Mouse (Mus musculus): ENCODE data around the gene Gdf11.
A peak's percentile ranks its signal among the peaks of the same experiment; 100 is the strongest.

Gene Gdf11

DNA sequence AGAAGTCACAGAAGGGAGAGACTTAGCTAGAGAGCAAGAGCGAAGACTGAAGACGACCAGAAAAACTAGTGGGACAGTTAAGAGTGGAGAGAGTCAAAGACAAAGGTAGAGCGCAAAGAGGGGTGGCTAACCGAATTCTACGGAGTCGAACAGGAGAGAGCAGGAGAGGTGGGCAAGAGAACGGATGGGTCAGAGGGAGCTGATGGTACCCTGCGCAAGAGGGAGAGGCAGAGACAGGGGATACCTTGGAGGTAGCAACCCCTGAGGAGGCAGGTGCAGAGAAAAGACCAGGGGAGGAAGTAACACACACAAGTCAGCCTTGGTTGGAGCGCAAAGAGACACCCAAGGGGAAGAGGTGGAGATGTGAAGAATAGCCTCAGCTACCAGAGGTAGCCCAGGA lies 728 bp upstream of the Gdf11 start:
- no peak for DNase-seq (ENCODE audit: low read depth)

DNA sequence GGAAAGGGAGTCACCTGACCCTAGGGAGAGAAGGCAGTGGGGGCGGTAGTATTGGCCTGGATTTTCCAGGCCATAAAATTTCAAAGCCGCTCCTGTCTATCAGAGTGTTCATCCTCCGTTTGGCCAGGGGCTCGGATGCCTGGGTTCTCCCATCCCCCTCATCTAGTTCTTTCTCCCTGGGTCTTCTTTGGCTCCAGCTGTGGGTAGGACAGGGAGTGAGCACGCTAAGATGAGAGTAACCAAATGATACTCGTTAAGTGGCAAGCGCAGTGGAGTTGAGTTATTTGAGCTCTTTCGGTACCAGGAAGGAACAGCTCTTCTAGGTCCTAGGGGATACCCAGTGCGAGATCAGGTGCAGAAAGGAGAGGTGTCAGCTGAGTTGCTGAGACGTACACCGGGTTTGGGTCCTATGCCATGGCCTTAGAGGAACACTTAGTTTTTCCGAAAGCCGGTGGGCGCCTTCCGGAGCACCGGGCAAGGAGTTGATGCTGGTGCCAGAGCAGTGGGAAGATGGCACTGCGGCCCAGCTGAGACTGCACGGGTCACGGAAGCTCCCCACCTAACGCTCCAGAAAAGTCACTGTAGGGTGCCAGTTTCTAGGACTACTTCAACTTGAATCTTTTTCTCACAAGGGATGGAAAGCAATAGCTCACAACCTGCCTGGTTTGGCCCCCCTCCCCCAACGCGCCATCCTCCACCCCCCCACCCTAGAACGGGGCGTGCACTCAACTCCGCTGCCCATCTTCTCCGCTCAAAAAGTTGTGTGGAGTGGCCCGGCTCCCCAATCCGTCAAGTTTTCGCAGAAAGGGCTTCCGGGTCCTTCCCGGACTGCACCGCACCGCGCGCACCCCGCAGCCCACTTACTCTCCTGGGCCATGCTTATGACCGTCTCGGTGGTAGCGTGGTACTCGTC lies 879 bp downstream of the Gdf11 start:
- DNase-seq (ENCODE audit: low read depth), result no peak

- DNase-seq (ENCODE audit: low read depth), result no peak
Measured at GRCm38 (mm10) chr10:128889846-128890245, 1.7 kb downstream of the Gdf11 start.

DNA sequence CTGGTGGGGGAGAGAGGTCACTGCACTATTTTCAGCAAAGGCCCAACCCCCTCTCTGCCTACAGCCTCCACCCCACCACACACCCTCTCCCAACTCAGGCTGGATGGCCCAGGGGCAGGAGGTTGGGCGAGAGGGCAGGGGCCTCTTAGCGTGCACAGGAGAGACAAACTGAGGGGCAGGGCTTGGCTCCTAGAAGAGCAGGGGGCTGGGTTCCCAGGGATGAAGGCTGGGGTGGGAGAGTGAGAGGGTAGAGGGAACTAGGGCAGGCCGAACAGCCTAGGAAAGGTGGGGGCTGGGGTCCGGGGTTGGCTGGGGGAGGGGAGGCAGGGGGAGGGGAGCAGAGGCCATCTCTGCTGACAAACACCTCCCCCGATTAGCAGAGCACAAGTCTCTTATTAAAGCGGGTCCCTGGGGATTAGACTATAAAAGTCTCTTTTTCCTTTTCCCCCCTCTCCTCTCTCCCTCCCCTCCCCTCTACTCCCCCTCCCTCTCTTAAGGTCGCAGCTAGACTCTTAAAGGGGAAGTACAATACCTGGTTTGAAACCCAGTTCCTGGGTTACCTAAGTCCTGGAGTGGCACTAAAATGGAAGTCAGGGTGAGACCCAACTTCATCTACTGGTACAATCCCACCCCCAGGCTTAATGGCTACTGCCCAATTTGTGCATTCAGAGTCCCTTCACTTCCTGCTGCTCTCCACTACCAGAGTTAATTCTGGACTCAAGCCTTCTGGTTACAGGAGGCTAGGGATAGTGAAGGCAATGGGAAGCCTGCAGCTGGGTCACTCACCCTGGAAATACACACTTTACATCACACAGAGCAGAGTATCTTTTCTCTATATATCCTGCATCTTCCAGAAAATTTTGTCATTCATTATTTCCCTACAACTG lies 2.3 kb downstream of the Gdf11 start:
- DNase-seq (ENCODE audit: low read depth), result no peak

DNA sequence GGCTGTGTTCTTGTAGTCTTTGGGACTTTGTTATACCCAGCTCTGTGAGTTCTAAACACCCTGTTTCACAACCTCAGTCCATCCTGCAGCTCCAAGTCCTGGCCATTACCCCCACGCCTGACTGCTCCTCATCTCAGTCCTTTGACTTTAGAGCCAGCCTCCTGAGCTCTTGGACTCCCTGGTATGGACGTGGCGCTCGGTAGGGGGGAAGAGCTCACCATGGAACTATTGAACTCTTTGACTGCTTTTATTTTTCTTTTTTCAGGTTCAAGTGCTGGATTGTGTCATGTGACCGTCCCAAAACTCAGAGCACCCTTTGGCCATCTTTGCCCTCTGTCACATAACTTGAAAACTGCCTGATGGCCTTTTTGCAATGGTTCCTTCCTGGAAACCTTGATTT lies 9.5 kb downstream of the Gdf11 start:
- no peak for DNase-seq (ENCODE audit: low read depth)

DNA sequence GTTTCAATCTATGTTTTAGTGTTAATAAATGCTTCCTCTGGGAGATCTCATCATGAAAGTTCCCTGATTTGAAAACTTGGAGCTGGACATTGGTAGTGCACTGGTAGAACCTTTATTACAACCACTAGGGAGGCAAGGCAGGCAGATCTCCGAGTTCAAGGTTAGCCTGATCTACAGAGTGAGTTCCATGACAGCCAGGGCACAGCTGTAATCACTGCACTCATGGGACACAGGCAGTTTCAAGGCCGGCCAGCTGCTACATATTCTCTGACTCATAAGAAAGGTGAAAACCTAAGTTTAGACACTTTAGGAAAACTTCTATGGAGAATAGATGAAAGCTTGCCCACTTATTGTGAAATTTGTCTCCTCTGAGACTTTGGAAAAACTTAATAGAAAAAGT lies 12.7 kb downstream of the Gdf11 start:
- no peak for DNase-seq (ENCODE audit: low read depth)

GRCm38 (mm10) chr10:128878291-128878690 lies 13.2 kb downstream of the Gdf11 start:
- DNase-seq (ENCODE audit: low read depth), result peak; percentile 28

DNA sequence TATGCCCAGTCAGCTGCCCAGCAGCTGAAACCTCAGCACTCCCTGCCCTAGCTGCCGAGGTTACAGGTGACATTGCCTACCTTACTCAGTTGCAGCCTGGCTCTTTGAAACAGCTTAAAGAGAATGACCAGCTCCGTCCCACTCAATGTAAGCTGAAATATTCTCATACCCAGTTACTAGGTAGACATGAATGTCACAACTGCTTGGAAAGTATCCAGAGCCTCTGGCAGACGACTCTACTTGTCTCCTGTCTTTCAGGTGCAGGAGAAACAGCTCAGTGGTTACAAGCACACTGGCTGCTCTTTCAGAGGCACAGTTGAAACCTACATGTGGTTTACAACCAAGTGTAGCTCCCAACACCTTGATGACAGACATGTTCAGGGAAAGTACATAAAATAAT lies 21.2 kb downstream of the Gdf11 start:
- DNase-seq (ENCODE audit: low read depth), result no peak

DNA sequence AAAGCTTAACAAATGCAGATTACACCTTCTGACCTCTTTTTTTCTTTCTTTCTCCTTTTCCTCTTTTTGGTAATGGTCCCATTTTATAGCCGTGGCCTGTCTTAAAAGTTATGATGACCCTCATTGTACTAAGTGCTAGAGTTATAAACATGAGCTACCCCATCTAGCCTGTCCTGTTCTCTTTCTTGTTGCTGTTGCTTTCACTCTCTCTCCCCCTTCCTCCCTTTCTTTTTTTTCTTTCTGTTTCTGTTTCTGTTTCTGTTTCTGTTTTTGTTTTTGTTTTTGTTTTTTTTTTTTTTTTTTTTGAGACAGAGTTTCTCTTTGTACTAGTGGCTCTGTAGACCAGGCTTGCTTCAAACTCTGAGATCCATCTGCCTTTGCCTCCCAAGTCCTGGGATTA lies 25.0 kb downstream of the Gdf11 start:
- no peak for DNase-seq (ENCODE audit: low read depth)

DNA sequence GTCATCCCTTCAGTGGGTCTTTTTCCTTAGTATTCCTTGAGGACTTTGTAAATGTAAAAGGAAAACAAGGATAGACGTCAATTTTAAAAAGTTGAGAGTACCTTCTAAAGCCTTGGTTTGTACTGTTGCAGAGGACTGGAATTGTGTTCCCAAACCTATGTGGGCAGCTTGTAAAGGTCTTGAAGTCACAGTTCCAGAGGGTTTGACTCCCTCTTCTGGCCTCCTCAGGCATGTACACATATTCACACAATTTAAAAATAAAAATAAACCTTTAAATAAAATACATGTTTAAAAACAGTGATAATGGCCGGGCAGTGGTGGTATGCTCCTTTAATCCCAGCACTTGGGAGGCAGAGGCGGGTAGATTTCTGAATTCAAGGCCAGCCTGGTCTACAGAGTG lies 25.5 kb downstream of the Gdf11 start:
- DNase-seq (ENCODE audit: low read depth), result no peak

DNA sequence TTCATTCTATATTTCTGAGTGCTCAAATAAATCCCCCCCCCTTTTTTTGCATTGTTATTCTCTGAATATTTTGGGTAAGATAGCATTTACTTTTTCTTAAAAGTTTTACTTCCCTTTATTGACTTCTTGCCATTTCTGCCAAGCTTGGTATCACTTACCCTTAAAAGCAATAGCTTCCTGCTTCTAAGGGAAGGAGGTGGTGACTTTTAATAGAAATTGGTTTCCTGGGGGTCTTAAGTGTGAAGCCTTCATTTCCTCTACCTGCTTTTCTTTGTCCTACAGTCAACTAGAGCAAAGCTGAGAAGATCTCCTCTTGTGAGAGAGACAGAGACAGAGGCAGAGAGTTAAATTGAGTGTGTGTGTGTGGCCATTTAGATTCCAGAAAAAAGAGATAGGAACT lies 30.3 kb downstream of the Gdf11 start:
- no peak for DNase-seq (ENCODE audit: low read depth)

GRCm38 (mm10) chr10:128850339-128850738 lies 41.2 kb downstream of the Gdf11 start:
- no peak for DNase-seq (ENCODE audit: low read depth)

GRCm38 (mm10) chr10:128848426-128848825 lies 43.1 kb downstream of the Gdf11 start:
- no peak for DNase-seq (ENCODE audit: low read depth)

- no peak for DNase-seq (ENCODE audit: low read depth)
Measured at GRCm38 (mm10) chr10:128846664-128847063, 44.9 kb downstream of the Gdf11 start.

DNA sequence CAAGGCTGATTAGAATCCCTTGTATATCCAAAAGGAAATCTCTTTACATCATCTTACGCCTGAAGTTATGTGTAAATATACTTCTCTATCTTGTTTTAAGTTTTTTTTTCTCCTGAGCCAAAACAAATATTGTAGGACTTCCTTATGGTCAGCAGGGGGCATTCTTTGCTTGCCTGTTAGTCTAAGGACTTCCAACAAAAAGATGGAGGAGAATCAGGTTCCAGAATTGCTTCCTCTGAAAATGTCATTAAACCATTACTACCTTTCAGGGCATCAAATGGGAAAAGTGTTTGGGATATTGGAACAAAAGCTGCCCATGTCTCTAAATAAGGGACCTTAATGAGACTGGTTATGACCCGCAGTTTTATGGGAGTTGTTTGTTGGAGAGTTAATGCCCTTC lies 46.0 kb downstream of the Gdf11 start:
- DNase-seq (ENCODE audit: low read depth), result no peak

DNA sequence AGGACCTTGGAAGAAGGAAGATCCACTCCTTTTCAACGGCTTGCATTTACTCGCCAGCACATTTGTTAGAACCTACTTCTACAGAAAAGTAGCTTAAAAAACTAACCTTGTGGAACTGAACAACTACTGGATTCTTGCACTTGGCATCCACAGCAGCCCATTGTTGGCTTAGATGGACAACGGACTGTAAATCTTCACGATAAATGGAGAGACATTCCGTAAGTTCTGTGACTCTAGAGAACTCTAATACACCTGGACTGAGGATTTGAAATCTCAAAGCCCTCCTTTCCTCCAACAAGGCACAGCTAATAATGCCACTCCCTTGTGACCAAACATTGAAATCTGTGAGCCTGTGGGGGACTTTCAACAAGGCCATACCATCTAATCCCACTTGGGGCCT lies 48.3 kb downstream of the Gdf11 start:
- no peak for DNase-seq (ENCODE audit: low read depth)

DNA sequence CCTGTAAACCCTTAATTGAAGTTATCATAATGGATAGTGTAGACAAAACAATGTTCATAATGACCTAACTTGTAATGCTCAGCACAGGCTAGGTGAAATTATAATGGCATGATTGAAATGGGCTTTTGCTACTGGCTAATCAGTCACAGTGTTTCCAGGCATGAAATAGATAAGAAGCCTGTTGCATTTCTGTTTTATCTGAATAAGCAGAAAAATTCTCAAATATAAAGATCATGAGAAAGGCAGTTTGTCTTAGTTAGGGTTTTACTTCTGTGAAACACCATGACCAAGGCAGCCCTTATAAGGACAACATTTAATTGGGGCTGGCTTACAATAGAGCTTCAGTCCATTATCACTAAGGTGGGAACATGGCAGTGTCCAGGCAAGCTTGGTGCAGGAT lies 50.9 kb downstream of the Gdf11 start:
- no peak for DNase-seq (ENCODE audit: low read depth)

DNA sequence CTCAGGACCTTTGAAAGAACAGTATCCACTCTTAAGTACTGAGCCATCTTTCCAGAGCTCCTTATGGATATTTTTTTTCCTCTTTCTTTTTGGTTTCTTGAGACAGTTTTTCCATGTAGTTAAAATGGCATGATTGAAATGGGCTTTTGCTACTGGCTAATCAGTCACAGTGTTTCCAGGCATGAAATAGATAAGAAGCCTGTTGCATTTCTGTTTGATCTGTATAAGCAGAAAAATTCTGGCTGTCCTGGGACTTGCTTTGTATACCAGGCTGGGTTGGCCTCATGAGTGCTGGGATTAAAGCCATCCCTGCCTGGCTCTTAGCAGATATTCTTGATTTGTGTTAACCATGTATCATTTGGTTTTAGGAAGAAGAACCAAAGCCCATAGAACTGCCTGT lies 52.1 kb downstream of the Gdf11 start:
- no peak for DNase-seq (ENCODE audit: low read depth)

- DNase-seq (ENCODE audit: low read depth), result no peak
Measured at GRCm38 (mm10) chr10:128837400-128837799, 54.1 kb downstream of the Gdf11 start.

Measured in fibroblast of lung, adult 2 months (primary cell).